Mouse (Mus musculus) heart, adult 2 months (tissue): ENCODE results near the gene Ypel3.

ENCODE experiments used
- CTCF ChIP-seq: fragments of 200-600 bp; IDR thresholded peaks from 2 replicates; pipeline ENCODE4 v1.8.1; 2022; ENCODE audit warnings: antibody characterized with exemption, mild to moderate bottlenecking, moderate library complexity
- EP300 ChIP-seq: fragments of 200-500 bp; IDR thresholded peaks from 2 replicates; pipeline ENCODE4 v1.6.1; 2011; ENCODE audit warnings: low read depth, low read length, control low read depth; ENCODE audit not compliant: insufficient read depth
- POLR2A ChIP-seq: fragments of 200-500 bp; IDR thresholded peaks from 2 replicates; pipeline ENCODE4 v1.6.1; 2011; ENCODE audit warnings: mild to moderate bottlenecking, low read depth, low read length, control low read depth; ENCODE audit not compliant: insufficient read depth

- no peak for TF ChIP-seq CTCF
- TF ChIP-seq POLR2A = no peak
- no peak for TF ChIP-seq EP300
Observed at GRCm38 (mm10) chr7:126746066-126746465, 30.7 kb upstream of the Ypel3 start.
